In the genomic region with DNA sequence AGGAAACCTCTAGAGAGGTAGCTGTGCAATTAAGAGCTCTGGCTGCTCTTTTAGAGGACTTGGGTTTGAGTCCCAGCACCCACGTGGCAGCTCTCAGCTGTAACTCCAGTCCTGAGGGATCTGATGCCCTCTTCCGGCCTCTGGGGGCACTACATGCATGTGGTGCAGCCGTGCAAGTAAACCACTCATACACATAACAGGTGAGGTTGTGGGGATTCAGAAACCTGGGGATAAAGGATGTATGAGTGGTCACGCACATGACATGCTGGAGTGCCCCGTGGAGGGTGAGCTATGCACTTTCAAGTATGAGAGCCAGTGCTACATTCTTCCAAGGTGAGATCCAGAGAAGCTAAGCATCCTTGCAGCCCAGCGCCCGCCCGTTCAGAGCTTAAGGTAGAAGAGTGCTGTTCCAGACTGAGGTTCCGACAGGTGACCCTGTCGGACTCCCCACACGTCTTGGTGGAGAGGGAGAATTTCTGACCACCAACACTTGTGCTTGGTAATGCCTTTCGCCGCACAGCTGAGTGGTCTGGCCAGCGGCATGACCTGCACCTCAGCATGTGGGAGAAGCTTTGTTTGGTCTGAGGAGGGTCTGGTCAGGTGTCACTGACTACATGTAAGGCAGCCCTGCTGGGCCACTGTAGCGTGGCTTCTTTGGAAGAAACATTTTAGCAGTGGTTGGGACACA, we compare ENCODE assay signal across 20 mouse cellular contexts. TPM values are rescaled to one million over a fixed set of nuclear protein-coding genes. Genes with fewer than 3 reads are reported as not detected.
DNase-seq lines count a peak whose midpoint lies in the region; ATAC-seq and TF ChIP-seq lines count a peak whose summit lies in the region.
"Had no signal": no experiment of that assay in that cellular context is flagged by ENCODE, and none has a peak within 500 bp of the region (broad histone marks: within the 10 kb centered on the region; RNA-seq: fewer than 3 reads in every experiment).

No protein-coding gene starts in this region.

- H3K4me3 ChIP-seq in intestine, postnatal 0 days (ENCODE audit: low read depth, low read length): no peak overlapping the region
- H3K4me3 ChIP-seq in intestine, embryonic 16.5 days (ENCODE audit: low read length): no peak overlapping the region
- H3K4me3 ChIP-seq in lung, postnatal 0 days (ENCODE audit: low read depth, low read length): no peak overlapping the region
- H3K4me3 ChIP-seq: forebrain, embryonic 13.5 days; hindbrain, embryonic 10.5 days; midbrain, embryonic 13.5 days had no signal

- H3K9me3 ChIP-seq in intestine, postnatal 0 days (ENCODE audit: control insufficient read depth): no peaks in the 10 kb centered on the region
- H3K9me3 ChIP-seq in intestine, embryonic 16.5 days (ENCODE audit: control insufficient read depth, low read length): no peaks in the 10 kb centered on the region
- no peaks in the 10 kb centered on the region for H3K9me3 ChIP-seq in lung, postnatal 0 days (ENCODE audit: low read length)
- H3K9me3 ChIP-seq: forebrain, embryonic 13.5 days; hindbrain, embryonic 10.5 days; midbrain, embryonic 13.5 days had no signal

- POLR2A ChIA-PET in Patski (lab: Charles Lee): interaction anchor here (0.7 to 1.1 kb wide), 2 partner anchors 30 to 57 kb away, joined by 3 to 8 read pairs; no protein-coding TSS in a partner anchor

- no peak for DNase-seq in lung, postnatal 0 days (ENCODE audit: low spot score)
- no peak for DNase-seq in lung, postnatal 4 days
- peak; percentile 76 for DNase-seq in Patski (ENCODE audit: low read depth, low spot score)
- DNase-seq in embryo, embryonic 10.5 days (ENCODE audit: low spot score): no peak
- no peak for DNase-seq in urinary bladder, postnatal 10 days (ENCODE audit: low spot score)
- DNase-seq: adrenal gland, postnatal 14 days; cerebellum, adult 8-10 months; cerebellum, postnatal 36 days; gastrocnemius, postnatal 36 days; kidney, adult 2 months; kidney, postnatal 25 days; lung, postnatal 10 days; thymus, adult 2 months; thymus, postnatal 4 days had no signal

- in situ Hi-C loops in Patski (cut with MboI; ENCODE audit: low pct_unique_long_range_greater_than_20kb): loop anchor here (5.0 to 10.0 kb wide), 2 partner anchors 55 to 112 kb away; partner anchors contain the start of gene Igfbp7

- WGBS in intestine, postnatal 0 days: 92% methylated on average over 15 of the region's 15 CpGs
- 92% methylated on average over 15 of the region's 15 CpGs for WGBS in intestine, embryonic 16.5 days
- WGBS in lung, postnatal 0 days: 90% methylated on average over 15 of the region's 15 CpGs

- no peaks in the 10 kb centered on the region for H3K4me1 ChIP-seq in intestine, postnatal 0 days (replicated peaks; ENCODE audit: control insufficient read depth, insufficient read depth, low read length)
- H3K4me1 ChIP-seq in intestine, embryonic 16.5 days (ENCODE audit: control insufficient read depth, insufficient read depth, low read length): peaks cover 1% of the 10 kb centered on the region; the same call in 1 of the 2 replicates
- H3K4me1 ChIP-seq in lung, postnatal 0 days (ENCODE audit: insufficient read depth, low read depth, low read length): peaks cover 5% of the 10 kb centered on the region
- H3K4me1 ChIP-seq: hindbrain, embryonic 10.5 days had no signal

- no peak for TF ChIP-seq EP300 in lung, postnatal 0 days (IDR thresholded peaks at IDR 0.05)

- H3K4me2 ChIP-seq in intestine, postnatal 0 days (replicated peaks; ENCODE audit: low read depth): no peak overlapping the region
- H3K4me2 ChIP-seq in intestine, embryonic 16.5 days (ENCODE audit: low read depth, low read length): no peak overlapping the region
- no peak overlapping the region for H3K4me2 ChIP-seq in lung, postnatal 0 days (replicated peaks; ENCODE audit: low read depth, low read length)
- H3K4me2 ChIP-seq: forebrain, embryonic 13.5 days; heart, embryonic 11.5 days; midbrain, embryonic 13.5 days had no signal

- no peak for ATAC-seq in intestine, postnatal 0 days
- ATAC-seq in intestine, embryonic 16.5 days: no peak
- no peak for ATAC-seq in lung, postnatal 0 days
- peak; percentile 84 for ATAC-seq in Patski
- ATAC-seq: forebrain, embryonic 13.5 days; midbrain, embryonic 13.5 days had no signal

- no peaks in the 10 kb centered on the region for H3K27me3 ChIP-seq in intestine, postnatal 0 days (replicated peaks; ENCODE audit: control insufficient read depth, insufficient read depth, low read length)
- no peaks in the 10 kb centered on the region for H3K27me3 ChIP-seq in intestine, embryonic 16.5 days (replicated peaks; ENCODE audit: control insufficient read depth, insufficient read depth, low read length)
- H3K27me3 ChIP-seq in lung, postnatal 0 days (replicated peaks; ENCODE audit: insufficient read depth, low read length): no peaks in the 10 kb centered on the region
- H3K27me3 ChIP-seq in Patski: no peaks in the 10 kb centered on the region

- peaks cover 53% of the 10 kb centered on the region for H3K36me3 ChIP-seq in intestine, postnatal 0 days (ENCODE audit: control insufficient read depth, insufficient read depth)
- H3K36me3 ChIP-seq in intestine, embryonic 16.5 days (ENCODE audit: control insufficient read depth, insufficient read depth, low read length): peaks cover 20% of the 10 kb centered on the region
- H3K36me3 ChIP-seq in lung, postnatal 0 days (ENCODE audit: insufficient read depth, low read length): peaks cover 6% of the 10 kb centered on the region; the same call in 1 of the 2 replicates

- peak; percentile 24; the same call in 1 of the 2 replicates for TF ChIP-seq CTCF in intestine, postnatal 0 days (IDR thresholded peaks at IDR 0.05; ENCODE audit: low read depth)
- TF ChIP-seq CTCF in lung, postnatal 0 days (IDR thresholded peaks at IDR 0.05): peak; percentile 25
- TF ChIP-seq CTCF in Patski (IDR thresholded peaks at IDR 0.05): peak; percentile 78

- no peak overlapping the region for H3K27ac ChIP-seq in intestine, postnatal 0 days (ENCODE audit: low read depth, low read length)
- H3K27ac ChIP-seq in intestine, embryonic 16.5 days (ENCODE audit: low read length): no peak overlapping the region
- H3K27ac ChIP-seq in lung, postnatal 0 days (ENCODE audit: low read length): no peak overlapping the region
- H3K27ac ChIP-seq: forebrain, embryonic 13.5 days; hindbrain, embryonic 10.5 days; midbrain, embryonic 13.5 days had no signal

- CTCF ChIA-PET in Patski (lab: Charles Lee): interaction anchor here (0.8 to 1.8 kb wide), 9 partner anchors 8 to 110 kb away, joined by 3 to 12 read pairs (median 4); no protein-coding TSS in a partner anchor

- H3K9ac ChIP-seq in intestine, postnatal 0 days (ENCODE audit: low read depth, low read length): no peak overlapping the region
- H3K9ac ChIP-seq in intestine, embryonic 16.5 days (ENCODE audit: low read depth, low read length): no peak overlapping the region
- H3K9ac ChIP-seq in lung, postnatal 0 days (replicated peaks; ENCODE audit: low read depth): no peak overlapping the region
- H3K9ac ChIP-seq: forebrain, embryonic 13.5 days; midbrain, embryonic 13.5 days had no signal

RNA-seq across cellular contexts. Expression of gene Polr2b, which starts 40.2 kb away (rescaled TPM):
- 18.7 and 20.3 TPM in 2 replicates for polyA plus RNA-seq in intestine, postnatal 0 days (2015; fragmentation: Nextera tagmentation; extraction: Ambion mirVana)
- polyA plus RNA-seq in intestine, embryonic 16.5 days (2015; fragmentation: Nextera tagmentation; extraction: Ambion mirVana): 43.4 and 44.0 TPM in 2 replicates
- polyA plus RNA-seq in lung, postnatal 0 days (2015; fragmentation: Nextera tagmentation; extraction: Ambion mirVana): 23.6 and 26.2 TPM in 2 replicates
- 75.3 TPM for polyA plus RNA-seq in Patski (2021)

RNA-seq across cellular contexts. Expression of gene Noa1, which starts 40.2 kb away (rescaled TPM):
- 11.8 and 12.3 TPM in 2 replicates for polyA plus RNA-seq in intestine, postnatal 0 days (2015; fragmentation: Nextera tagmentation; extraction: Ambion mirVana)
- polyA plus RNA-seq in intestine, embryonic 16.5 days (2015; fragmentation: Nextera tagmentation; extraction: Ambion mirVana): 30.9 and 32.6 TPM in 2 replicates
- 11.6 and 13.6 TPM in 2 replicates for polyA plus RNA-seq in lung, postnatal 0 days (2015; fragmentation: Nextera tagmentation; extraction: Ambion mirVana)
- 28.2 TPM for polyA plus RNA-seq in Patski (2021)

RNA-seq across cellular contexts. Expression of gene Igfbp7, which starts 57.7 kb away (rescaled TPM):
- 255 and 258 TPM in 2 replicates for polyA plus RNA-seq in intestine, postnatal 0 days (2015; fragmentation: Nextera tagmentation; extraction: Ambion mirVana)
- polyA plus RNA-seq in intestine, embryonic 16.5 days (2015; fragmentation: Nextera tagmentation; extraction: Ambion mirVana): 85.2 and 109 TPM in 2 replicates
- 756 and 780 TPM in 2 replicates for polyA plus RNA-seq in lung, postnatal 0 days (2015; fragmentation: Nextera tagmentation; extraction: Ambion mirVana)
- 1,229 TPM for polyA plus RNA-seq in Patski (2021)

Comparison
In these comparisons a context has a peak if more than half of its experiments do, and no peak if none do; other contexts are left out.
1. CTCF ChIP-seq: peak in every context shown above with its lines; median percentile 78 in Patski; 25 in lung, postnatal 0 days; 24 in intestine, postnatal 0 days.